Mouse (Mus musculus): ENCODE data around the gene Foxred2. TPM values are rescaled to one million over a fixed set of nuclear protein-coding genes. Genes with fewer than 3 reads are reported as not detected.

Foxred2 gene
- polyA plus RNA-seq, 1 experiment, result 0.90 TPM

DNA sequence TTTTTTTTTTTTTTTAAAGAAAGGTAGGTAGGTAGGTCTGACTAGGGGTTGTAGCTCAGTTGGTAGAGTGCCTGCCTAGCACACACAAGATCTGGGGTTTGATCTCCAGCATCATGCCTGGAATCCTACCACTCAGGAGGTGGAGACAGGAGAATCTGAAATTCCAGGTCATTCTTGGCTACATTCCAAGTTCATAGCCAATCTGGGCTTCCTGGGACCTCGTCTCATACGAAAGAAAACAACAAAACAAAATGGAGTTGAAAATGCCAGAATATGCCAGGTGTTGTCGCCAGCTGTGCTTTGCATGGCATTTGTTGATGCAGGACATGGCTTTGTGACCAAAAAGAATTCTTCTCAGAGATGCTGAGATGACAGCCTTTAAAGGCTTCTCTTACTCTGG is 23.3 kb downstream of the Foxred2 start:
- TF ChIP-seq POLR2A (IDR thresholded peaks at IDR 0.05; ENCODE audit: low read depth, low read length), result no peak
- TF ChIP-seq CTCF (IDR thresholded peaks at IDR 0.05; ENCODE audit: extremely low read depth, insufficient read length, insufficient replicate concordance, low read depth, low read length), result no peak
- Histone ChIP-seq H3K4me1 (ENCODE audit: control insufficient read depth, insufficient read depth, insufficient read length, low read length) (peaks cover 10% of the 10 kb centered on the region), H3K27ac (ENCODE audit: insufficient read depth, low read depth, low read length) (no peak overlapping the region), H3K4me3 (ENCODE audit: low read depth, low read length) (no peak overlapping the region), H3K27me3 (ENCODE audit: control insufficient read depth, insufficient read depth, low read length) (no peaks in the 10 kb centered on the region), H3K36me3 (ENCODE audit: control insufficient read depth, insufficient read depth, low read length) (no peaks in the 10 kb centered on the region)
- 36% methylated on average over 3 of the region's 3 CpGs for WGBS

DNA sequence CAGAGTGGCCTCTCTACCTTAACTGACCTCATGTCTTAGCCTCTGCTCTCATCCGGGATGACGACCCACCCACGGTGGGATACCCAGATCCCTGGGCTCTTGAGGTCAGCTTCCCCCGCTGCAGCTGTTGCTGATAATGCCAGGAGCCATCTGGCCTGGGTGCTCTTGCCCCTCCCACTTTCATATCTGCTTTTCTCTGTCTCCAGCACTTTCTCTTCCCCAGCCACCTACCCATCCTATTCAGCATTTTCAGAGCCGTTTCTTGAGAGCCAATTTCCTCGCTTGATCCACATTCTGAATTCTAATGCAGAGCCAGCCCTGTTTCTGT is 24.9 kb downstream of the Foxred2 start:
- 21% methylated on average over 6 of the region's 6 CpGs for whole genome bisulfite sequencing
- H3K27me3 ChIP-seq (ENCODE audit: control insufficient read depth, insufficient read depth, low read length), result no peaks in the 10 kb centered on the region
- H3K27ac ChIP-seq (ENCODE audit: insufficient read depth, low read depth, low read length), result no peak overlapping the region
- H3K4me1 ChIP-seq (ENCODE audit: control insufficient read depth, insufficient read depth, insufficient read length, low read length), result peaks cover 15% of the 10 kb centered on the region
- H3K4me3 ChIP-seq (ENCODE audit: low read depth, low read length), result no peak overlapping the region
- TF ChIP-seq CTCF (IDR thresholded peaks at IDR 0.05; ENCODE audit: extremely low read depth, insufficient read length, insufficient replicate concordance, low read depth, low read length) (no peak), POLR2A (IDR thresholded peaks at IDR 0.05; ENCODE audit: low read depth, low read length) (no peak)
- peaks cover 4% of the 10 kb centered on the region for H3K36me3 ChIP-seq (ENCODE audit: control insufficient read depth, insufficient read depth, low read length)

DNA sequence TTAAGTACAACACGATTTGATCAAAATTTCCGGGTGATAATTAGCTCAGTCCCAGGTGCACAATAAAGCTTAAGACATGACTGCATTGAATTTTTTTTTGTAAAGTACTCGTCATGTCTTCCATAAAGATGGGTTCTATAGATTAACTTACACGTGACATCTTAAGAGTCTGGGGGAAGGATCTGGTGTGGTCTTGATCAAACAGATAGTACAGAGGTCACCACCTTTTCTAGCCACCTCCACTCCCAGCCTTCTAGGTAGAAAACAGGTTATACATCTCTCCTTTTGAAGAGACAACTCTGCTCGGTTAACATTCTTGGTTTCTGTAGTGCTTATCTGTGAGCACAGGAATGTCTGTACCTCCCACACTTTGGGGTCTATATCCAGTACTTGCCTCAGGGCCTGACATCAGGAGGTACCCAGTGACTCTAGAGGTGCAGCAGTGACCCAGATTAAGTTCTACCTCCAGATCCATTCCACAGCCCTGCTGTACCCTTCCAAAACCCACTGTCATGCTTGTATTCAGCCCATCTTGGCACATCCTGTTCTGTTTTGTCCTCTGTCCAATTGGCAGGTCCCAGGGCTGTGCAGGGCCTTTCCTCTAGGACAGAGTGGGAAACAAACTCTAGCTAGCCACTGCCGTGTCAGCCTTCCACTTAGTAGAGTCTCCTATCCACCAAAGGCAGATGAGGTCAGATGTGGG is 25.4 kb downstream of the Foxred2 start:
- Histone ChIP-seq H3K4me3 (ENCODE audit: low read depth, low read length) (no peak overlapping the region), H3K27ac (ENCODE audit: insufficient read depth, low read depth, low read length) (no peak overlapping the region), H3K27me3 (ENCODE audit: control insufficient read depth, insufficient read depth, low read length) (no peaks in the 10 kb centered on the region), H3K4me1 (ENCODE audit: control insufficient read depth, insufficient read depth, insufficient read length, low read length) (peaks cover 15% of the 10 kb centered on the region), H3K36me3 (ENCODE audit: control insufficient read depth, insufficient read depth, low read length) (peaks cover 7% of the 10 kb centered on the region)
- 43% methylated on average over 6 of the region's 6 CpGs for WGBS
- TF ChIP-seq CTCF (IDR thresholded peaks at IDR 0.05; ENCODE audit: extremely low read depth, insufficient read length, insufficient replicate concordance, low read depth, low read length) (no peak), POLR2A (IDR thresholded peaks at IDR 0.05; ENCODE audit: low read depth, low read length) (no peak)

DNA sequence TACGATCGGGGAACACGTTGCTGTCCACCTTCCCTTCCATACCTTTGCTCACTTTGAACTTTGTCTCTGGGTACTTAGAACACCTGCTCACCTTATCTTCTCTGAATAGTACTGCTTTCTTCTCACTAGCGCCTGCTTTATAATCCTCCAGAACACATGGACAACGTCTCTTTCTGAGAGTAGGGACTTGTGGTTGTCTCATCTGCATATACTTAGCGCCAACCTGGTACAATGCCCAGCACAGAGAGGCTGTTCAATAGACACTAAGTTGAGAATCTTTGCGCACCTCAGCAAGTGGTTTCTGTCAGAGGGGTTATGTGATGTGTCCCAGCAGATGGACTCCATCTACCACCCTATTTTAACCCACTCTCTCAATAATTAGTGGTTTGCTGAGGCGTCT is 26.7 kb downstream of the Foxred2 start:
- Histone ChIP-seq H3K4me3 (ENCODE audit: low read depth, low read length) (no peak overlapping the region), H3K27me3 (ENCODE audit: control insufficient read depth, insufficient read depth, low read length) (no peaks in the 10 kb centered on the region), H3K27ac (ENCODE audit: insufficient read depth, low read depth, low read length) (peak overlapping the region; percentile 88), H3K4me1 (ENCODE audit: control insufficient read depth, insufficient read depth, insufficient read length, low read length) (peaks cover 15% of the 10 kb centered on the region), H3K36me3 (ENCODE audit: control insufficient read depth, insufficient read depth, low read length) (peaks cover 8% of the 10 kb centered on the region)
- 11% methylated on average over 8 of the region's 8 CpGs for WGBS
- TF ChIP-seq CTCF (IDR thresholded peaks at IDR 0.05; ENCODE audit: extremely low read depth, insufficient read length, insufficient replicate concordance, low read depth, low read length) (no peak), POLR2A (IDR thresholded peaks at IDR 0.05; ENCODE audit: low read depth, low read length) (no peak)

DNA sequence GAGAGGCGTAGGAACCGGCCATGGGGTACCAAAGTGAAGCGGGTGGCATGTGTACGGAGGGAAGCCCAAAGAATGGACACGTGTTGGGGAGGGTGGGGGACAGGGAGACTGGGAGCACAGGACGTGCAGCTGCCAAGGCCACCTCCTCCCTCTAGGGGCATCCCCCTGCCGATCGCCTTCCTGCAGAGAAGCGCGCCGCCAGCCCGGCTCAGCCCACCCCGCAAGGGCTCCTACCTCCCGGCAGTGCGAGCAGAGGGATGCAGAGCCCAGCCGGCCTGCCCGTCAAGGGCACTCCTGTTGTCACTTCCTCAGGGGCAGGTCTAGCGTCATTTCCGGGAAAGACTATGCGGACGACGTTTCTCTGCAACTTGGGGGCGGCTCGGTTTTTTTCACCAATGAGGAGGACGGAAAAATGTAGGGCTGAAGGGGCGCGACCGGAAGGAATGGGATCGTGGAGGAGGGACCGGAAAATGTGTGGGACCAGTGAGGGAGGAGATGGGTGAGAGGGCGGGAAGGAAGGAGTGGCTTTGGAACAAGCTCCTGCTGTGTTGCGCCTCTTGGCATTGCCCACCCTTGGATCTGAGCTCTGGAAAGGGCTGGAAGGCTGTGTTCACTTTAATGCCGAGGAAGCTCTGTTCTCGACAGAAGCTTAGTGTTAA is 27.7 kb downstream of the Foxred2 start, which contains the start of gene Txn2:
Gene Txn2 (minus strand): TSS at position 334 of the 659 bp plus-strand sequence.
- TF ChIP-seq POLR2A (IDR thresholded peaks at IDR 0.05; ENCODE audit: low read depth, low read length) (peak; percentile 93), CTCF (IDR thresholded peaks at IDR 0.05; ENCODE audit: extremely low read depth, insufficient read length, insufficient replicate concordance, low read depth, low read length) (no peak)
- under 1% methylated on average over 34 of the region's 34 CpGs for WGBS
- H3K27ac ChIP-seq (ENCODE audit: insufficient read depth, low read depth, low read length), result peak within 1 kb of the TSS; percentile 88
- no peaks in the 10 kb centered on the region for H3K27me3 ChIP-seq (ENCODE audit: control insufficient read depth, insufficient read depth, low read length)
- H3K4me1 ChIP-seq (ENCODE audit: control insufficient read depth, insufficient read depth, insufficient read length, low read length), result peaks cover 15% of the 10 kb centered on the region
- H3K4me3 ChIP-seq (ENCODE audit: low read depth, low read length), result peak within 1 kb of the TSS; percentile 86
- H3K36me3 ChIP-seq (ENCODE audit: control insufficient read depth, insufficient read depth, low read length), result peaks cover 18% of the 10 kb centered on the region

DNA sequence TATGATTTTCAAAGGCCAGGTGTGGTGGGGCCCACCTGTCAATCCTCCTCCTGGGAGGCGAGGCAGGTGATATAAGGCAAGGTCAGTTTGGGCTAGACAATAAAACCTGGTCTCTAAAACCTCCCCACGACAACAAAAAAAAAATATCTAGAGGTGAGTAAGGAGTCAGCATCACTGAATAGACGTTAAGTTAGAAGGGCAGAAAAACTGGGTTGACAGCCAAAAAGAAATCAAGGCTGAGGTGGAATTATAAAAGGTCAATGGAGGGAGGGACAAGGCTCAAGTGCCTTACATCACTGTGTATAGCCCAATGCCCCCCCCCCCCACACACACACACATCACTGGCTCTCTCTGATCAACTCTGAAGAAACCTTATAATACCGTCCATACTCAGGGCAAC is 28.4 kb downstream of the Foxred2 start:
- H3K27ac ChIP-seq (ENCODE audit: insufficient read depth, low read depth, low read length), result no peak overlapping the region
- WGBS, result 8% methylated on average over 4 of the region's 4 CpGs
- TF ChIP-seq CTCF (IDR thresholded peaks at IDR 0.05; ENCODE audit: extremely low read depth, insufficient read length, insufficient replicate concordance, low read depth, low read length), result no peak
- no peak for TF ChIP-seq POLR2A (IDR thresholded peaks at IDR 0.05; ENCODE audit: low read depth, low read length)
- peak overlapping the region; percentile 86 for H3K4me3 ChIP-seq (ENCODE audit: low read depth, low read length)
- peaks cover 15% of the 10 kb centered on the region for H3K4me1 ChIP-seq (ENCODE audit: control insufficient read depth, insufficient read depth, insufficient read length, low read length)
- H3K27me3 ChIP-seq (ENCODE audit: control insufficient read depth, insufficient read depth, low read length), result no peaks in the 10 kb centered on the region
- H3K36me3 ChIP-seq (ENCODE audit: control insufficient read depth, insufficient read depth, low read length), result peaks cover 24% of the 10 kb centered on the region

DNA sequence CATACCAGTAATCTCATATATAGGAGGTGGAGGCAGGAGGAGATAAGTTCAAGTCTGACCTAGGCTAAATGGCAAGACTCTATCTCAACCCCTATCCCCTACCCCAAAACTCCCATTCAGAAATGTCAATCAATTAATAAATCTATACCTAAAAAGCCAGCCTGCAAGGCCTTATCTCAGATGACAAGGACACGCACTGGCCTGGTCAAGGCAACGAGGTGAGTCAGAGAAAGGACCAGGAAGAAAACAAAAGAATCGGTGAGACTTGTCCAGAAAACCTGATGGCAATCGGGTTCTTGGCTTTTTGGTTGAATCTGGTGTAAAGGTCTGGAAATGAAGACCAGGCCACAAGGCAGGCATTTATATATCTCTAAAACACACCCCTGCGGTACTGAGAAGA is 29.6 kb downstream of the Foxred2 start:
- Histone ChIP-seq H3K27me3 (ENCODE audit: control insufficient read depth, insufficient read depth, low read length) (no peaks in the 10 kb centered on the region), H3K4me3 (ENCODE audit: low read depth, low read length) (no peak overlapping the region), H3K4me1 (ENCODE audit: control insufficient read depth, insufficient read depth, insufficient read length, low read length) (peaks cover 15% of the 10 kb centered on the region), H3K27ac (ENCODE audit: insufficient read depth, low read depth, low read length) (no peak overlapping the region), H3K36me3 (ENCODE audit: control insufficient read depth, insufficient read depth, low read length) (peaks cover 33% of the 10 kb centered on the region)
- no peak for TF ChIP-seq CTCF (IDR thresholded peaks at IDR 0.05; ENCODE audit: extremely low read depth, insufficient read length, insufficient replicate concordance, low read depth, low read length)
- TF ChIP-seq POLR2A (IDR thresholded peaks at IDR 0.05; ENCODE audit: low read depth, low read length), result no peak
- 81% methylated on average over 5 of the region's 5 CpGs for WGBS

All from small intestine, adult 2 months (tissue).